Mouse (Mus musculus) testis, adult 2 months (tissue): ENCODE results near the gene Apbb1.

Experiments
- CTCF ChIP-seq: fragments of 200-500 bp; IDR thresholded peaks from 2 replicates; pipeline ENCODE4 v1.5.1; 2012; ENCODE audit warnings: low read depth, mild to moderate bottlenecking, inconsistent platforms, low read length, moderate library complexity; ENCODE audit not compliant: control insufficient read depth, insufficient read depth, insufficient replicate concordance
- POLR2A ChIP-seq: fragments of 200-500 bp; IDR thresholded peaks from 2 replicates; pipeline ENCODE4 v1.6.1; 2012; ENCODE audit warnings: low read depth, mild to moderate bottlenecking, inconsistent platforms, low read length, moderate library complexity; ENCODE audit not compliant: control insufficient read depth

DNA sequence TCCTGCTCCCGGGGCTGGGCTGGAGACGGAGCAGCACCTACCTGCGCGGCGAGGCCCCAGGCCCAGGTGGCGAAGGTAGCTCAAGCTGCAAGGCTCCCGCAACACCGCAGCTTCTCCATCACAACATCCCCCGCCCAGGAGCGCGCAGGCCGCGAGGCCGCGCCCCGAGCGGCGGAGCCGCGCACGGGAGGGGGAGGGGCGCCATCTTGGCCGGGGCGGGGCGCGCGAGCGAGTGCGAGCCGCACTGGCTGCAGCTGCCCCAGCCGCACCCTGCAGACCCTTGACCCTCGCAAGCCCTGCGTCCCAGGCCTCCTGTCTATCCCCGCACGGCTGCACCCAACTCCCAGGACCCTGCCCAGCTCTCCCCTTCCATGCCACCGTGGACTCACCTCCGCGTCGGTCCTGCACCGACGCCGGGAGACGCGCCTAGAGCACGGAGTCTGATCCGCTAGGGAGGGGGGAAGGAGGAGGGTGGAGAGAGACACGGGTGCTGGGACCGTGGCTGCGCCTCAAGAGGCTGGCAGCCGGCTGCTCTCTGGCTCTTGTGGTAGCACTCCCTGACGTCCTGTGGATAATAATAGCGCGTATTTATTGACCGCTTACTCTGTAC is at the start of gene Apbb1:
- TF ChIP-seq CTCF (no peak), POLR2A (0 out of 2 replicates have a peak, but pooled peaks have one; percentile 22)
